Mouse (Mus musculus): ENCODE measurements around the gene N4bp3. TPM values are rescaled to one million over a fixed set of nuclear protein-coding genes. Genes with fewer than 3 reads are reported as not detected.

N4bp3 gene
- total and polyA plus RNA-seq, 2 experiments from 2014 or later = 24.7 to 41.2 TPM

DNA sequence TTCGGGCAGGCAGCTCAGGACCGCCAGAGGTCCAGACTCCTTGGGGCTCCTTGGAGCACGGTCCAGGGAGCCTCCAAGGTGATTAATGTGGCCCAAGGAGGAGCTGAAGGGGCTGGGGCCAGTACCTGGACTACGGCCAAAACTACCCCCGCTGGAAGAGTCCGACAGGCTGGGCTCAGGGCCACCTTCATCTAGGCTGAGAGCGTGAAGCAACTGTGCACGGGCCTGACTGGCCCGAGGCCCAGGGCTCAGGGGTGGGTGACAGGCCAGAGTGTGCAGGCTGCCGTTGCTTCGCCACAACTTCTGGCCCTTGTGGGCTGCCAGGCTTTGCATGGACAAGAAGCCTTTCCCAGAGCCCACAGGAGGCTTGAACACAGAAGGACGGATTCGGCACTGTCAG is 5.3 kb downstream of the N4bp3 start:
- Histone ChIP-seq H3K9ac (replicated peaks; ENCODE audit: low read length, poor library complexity, severe bottlenecking) (no peak overlapping the region), H3K36me3 (ENCODE audit: insufficient read depth, low read length) (peaks cover 20% of the 10 kb centered on the region), H3K27me3 (ENCODE audit: insufficient read depth, low read length) (no peaks in the 10 kb centered on the region), H3K9me3 (ENCODE audit: low read length) (no peaks in the 10 kb centered on the region), H3K4me1 (ENCODE audit: insufficient read depth, low read length) (peaks cover 6% of the 10 kb centered on the region; the same call in 1 of the 2 replicates), H3K4me2 (ENCODE audit: low read depth, low read length, poor library complexity, severe bottlenecking) (no peak overlapping the region), H3K4me3 (ENCODE audit: low read depth, low read length) (no peak overlapping the region), H3K27ac (ENCODE audit: low read depth, low read length) (no peak overlapping the region)
- ATAC-seq (ENCODE audit: low FRiP score) (no peak), DNase-seq (ENCODE audit: low spot score) (peak; percentile 54)
- WGBS = 81% methylated on average over 13 of the region's 13 CpGs
- TF ChIP-seq CTCF (IDR thresholded peaks at IDR 0.05) = no peak

- Histone ChIP-seq H3K9me3 (ENCODE audit: low read length) (no peaks in the 10 kb centered on the region), H3K27ac (ENCODE audit: low read depth, low read length) (no peak overlapping the region), H3K4me1 (ENCODE audit: insufficient read depth, low read length) (no peaks in the 10 kb centered on the region), H3K4me2 (ENCODE audit: low read depth, low read length, poor library complexity, severe bottlenecking) (no peak overlapping the region), H3K27me3 (ENCODE audit: insufficient read depth, low read length) (no peaks in the 10 kb centered on the region), H3K4me3 (ENCODE audit: low read depth, low read length) (no peak overlapping the region), H3K9ac (replicated peaks; ENCODE audit: low read length, poor library complexity, severe bottlenecking) (no peak overlapping the region), H3K36me3 (ENCODE audit: insufficient read depth, low read length) (peaks cover 20% of the 10 kb centered on the region)
- no peak for DNase-seq (ENCODE audit: low spot score)
- ATAC-seq (ENCODE audit: low FRiP score) = no peak
- no peak for TF ChIP-seq CTCF (IDR thresholded peaks at IDR 0.05)
- 75% methylated on average over 16 of the region's 16 CpGs for WGBS
These were observed 6.4 kb downstream of the N4bp3 start for GRCm38 (mm10) chr11:51644217-51644616.

DNA sequence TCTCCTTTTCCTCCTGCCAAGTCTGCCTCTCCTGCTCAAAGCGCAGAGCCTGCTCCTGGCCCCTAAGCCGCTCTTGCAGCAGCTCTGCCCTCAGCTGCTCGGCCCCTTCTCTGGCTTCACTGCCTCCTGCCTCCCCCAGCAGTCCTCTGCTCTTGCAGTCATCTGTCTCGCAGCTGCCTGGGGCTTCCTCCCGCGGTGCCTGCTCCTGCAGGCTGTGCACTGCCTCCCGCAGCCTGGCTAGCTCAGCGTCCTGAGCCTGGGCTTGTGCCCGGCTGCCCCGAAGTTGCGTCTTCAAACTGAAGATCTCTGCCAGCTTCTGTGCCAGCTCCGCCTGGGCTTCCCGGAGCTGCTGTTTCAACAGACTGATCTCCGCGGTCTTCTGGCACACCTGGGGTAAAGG is 6.9 kb downstream of the N4bp3 start:
- H3K9ac ChIP-seq (replicated peaks; ENCODE audit: low read length, poor library complexity, severe bottlenecking) = no peak overlapping the region
- no peak overlapping the region for H3K4me3 ChIP-seq (ENCODE audit: low read depth, low read length)
- peak; percentile 51 for DNase-seq (ENCODE audit: low spot score)
- WGBS = 55% methylated on average over 15 of the region's 15 CpGs
- no peak; the same call in 1 of the 2 replicates for ATAC-seq (ENCODE audit: low FRiP score)
- H3K27ac ChIP-seq (ENCODE audit: low read depth, low read length) = no peak overlapping the region
- no peaks in the 10 kb centered on the region for H3K27me3 ChIP-seq (ENCODE audit: insufficient read depth, low read length)
- H3K9me3 ChIP-seq (ENCODE audit: low read length) = no peaks in the 10 kb centered on the region
- H3K4me1 ChIP-seq (ENCODE audit: insufficient read depth, low read length) = no peaks in the 10 kb centered on the region
- TF ChIP-seq CTCF (IDR thresholded peaks at IDR 0.05) = no peak
- 0 out of 2 replicates have a peak overlapping the region, but pooled peaks have one; percentile 0 for H3K4me2 ChIP-seq (ENCODE audit: low read depth, low read length, poor library complexity, severe bottlenecking)
- H3K36me3 ChIP-seq (ENCODE audit: insufficient read depth, low read length) = peaks cover 20% of the 10 kb centered on the region

- H3K4me1 ChIP-seq (ENCODE audit: insufficient read depth, low read length) = no peaks in the 10 kb centered on the region
- ATAC-seq (ENCODE audit: low FRiP score) (no peak), DNase-seq (ENCODE audit: low spot score) (no peak)
- H3K4me2 ChIP-seq (ENCODE audit: low read depth, low read length, poor library complexity, severe bottlenecking) = no peak overlapping the region
- 80% methylated on average over 9 of the region's 9 CpGs for WGBS
- no peaks in the 10 kb centered on the region for H3K9me3 ChIP-seq (ENCODE audit: low read length)
- H3K27me3 ChIP-seq (ENCODE audit: insufficient read depth, low read length) = no peaks in the 10 kb centered on the region
- no peak overlapping the region for H3K27ac ChIP-seq (ENCODE audit: low read depth, low read length)
- H3K9ac ChIP-seq (replicated peaks; ENCODE audit: low read length, poor library complexity, severe bottlenecking) = no peak overlapping the region
- no peak for TF ChIP-seq CTCF (IDR thresholded peaks at IDR 0.05)
- H3K4me3 ChIP-seq (ENCODE audit: low read depth, low read length) = no peak overlapping the region
- peaks cover 20% of the 10 kb centered on the region for H3K36me3 ChIP-seq (ENCODE audit: insufficient read depth, low read length)
These were observed 7.4 kb downstream of the N4bp3 start for GRCm38 (mm10) chr11:51643202-51643601.

GRCm38 (mm10) chr11:51640748-51641147 is 9.9 kb downstream of the N4bp3 start:
- no peak overlapping the region for H3K4me3 ChIP-seq (ENCODE audit: low read depth, low read length)
- no peak overlapping the region for H3K4me2 ChIP-seq (ENCODE audit: low read depth, low read length, poor library complexity, severe bottlenecking)
- no peak for ATAC-seq (ENCODE audit: low FRiP score)
- H3K27ac ChIP-seq (ENCODE audit: low read depth, low read length) = no peak overlapping the region
- no peaks in the 10 kb centered on the region for H3K4me1 ChIP-seq (ENCODE audit: insufficient read depth, low read length)
- WGBS = 83% methylated on average over 7 of the region's 7 CpGs
- H3K36me3 ChIP-seq (ENCODE audit: insufficient read depth, low read length) = peaks cover 20% of the 10 kb centered on the region
- no peaks in the 10 kb centered on the region for H3K9me3 ChIP-seq (ENCODE audit: low read length)
- TF ChIP-seq CTCF (IDR thresholded peaks at IDR 0.05) = no peak
- H3K9ac ChIP-seq (replicated peaks; ENCODE audit: low read length, poor library complexity, severe bottlenecking) = no peak overlapping the region
- DNase-seq (ENCODE audit: low spot score) = no peak
- no peaks in the 10 kb centered on the region for H3K27me3 ChIP-seq (ENCODE audit: insufficient read depth, low read length)

GRCm38 (mm10) chr11:51638497-51638896 is 12.1 kb downstream of the N4bp3 start:
- H3K9me3 ChIP-seq (ENCODE audit: low read length) = no peaks in the 10 kb centered on the region
- no peak overlapping the region for H3K4me2 ChIP-seq (ENCODE audit: low read depth, low read length, poor library complexity, severe bottlenecking)
- no peak for DNase-seq (ENCODE audit: low spot score)
- H3K27me3 ChIP-seq (ENCODE audit: insufficient read depth, low read length) = no peaks in the 10 kb centered on the region
- H3K36me3 ChIP-seq (ENCODE audit: insufficient read depth, low read length) = peaks cover 4% of the 10 kb centered on the region
- ATAC-seq (ENCODE audit: low FRiP score) = no peak
- no peak for TF ChIP-seq CTCF (IDR thresholded peaks at IDR 0.05)
- H3K9ac ChIP-seq (replicated peaks; ENCODE audit: low read length, poor library complexity, severe bottlenecking) = no peak overlapping the region
- peaks cover 9% of the 10 kb centered on the region for H3K4me1 ChIP-seq (ENCODE audit: insufficient read depth, low read length)
- WGBS = 72% methylated on average over 5 of the region's 5 CpGs
- no peak overlapping the region for H3K27ac ChIP-seq (ENCODE audit: low read depth, low read length)
- no peak overlapping the region for H3K4me3 ChIP-seq (ENCODE audit: low read depth, low read length)
